Mouse (Mus musculus) layer of hippocampus, adult 9-11 months (tissue): Measurements from ENCODE around the gene Gm3238.
"Not testable (repeated sequence)": the region's sequence is repeated elsewhere in the genome, so short reads cannot be mapped to it uniquely, and the experiment has no call there.

ENCODE experiments used
- DNase-seq: peaks from one replicate; pipeline ENCODE4 v3.0.0; 2022

Gm3238 gene

GRCm38 (mm10) chr10:77741924-77742688, 29.0 kb downstream of the Gm3238 start, which contains the start of gene Gm18596:
Gene Gm18596, minus strand, starts transcription at chr10:77742638.
- not testable (repeated sequence) for DNase-seq

- DNase-seq, result no peak
Measured at GRCm38 (mm10) chr10:77738929-77739328, 32.2 kb downstream of the Gm3238 start.

GRCm38 (mm10) chr10:77735928-77736327, 35.2 kb downstream of the Gm3238 start:
- no peak for DNase-seq

GRCm38 (mm10) chr10:77729241-77729640, 41.9 kb downstream of the Gm3238 start:
- DNase-seq, result no peak

GRCm38 (mm10) chr10:77728280-77728679, 42.8 kb downstream of the Gm3238 start:
- DNase-seq, result no peak

- no peak for DNase-seq
Measured at GRCm38 (mm10) chr10:77726186-77726585, 44.9 kb downstream of the Gm3238 start, which contains the start of gene Gm10100. Gene Gm10100, plus strand, starts transcription at chr10:77726486.

- DNase-seq, result no peak
Measured at GRCm38 (mm10) chr10:77724855-77725254, 46.3 kb downstream of the Gm3238 start.
